Mouse (Mus musculus): ENCODE measurements at regions not wholly inside any gene's neighbourhood (a gene's known extent, or its start where the extent isn't known, plus 50 kb on each side); places are given as distances from the start of the nearest gene placed in this dataset.

DNA sequence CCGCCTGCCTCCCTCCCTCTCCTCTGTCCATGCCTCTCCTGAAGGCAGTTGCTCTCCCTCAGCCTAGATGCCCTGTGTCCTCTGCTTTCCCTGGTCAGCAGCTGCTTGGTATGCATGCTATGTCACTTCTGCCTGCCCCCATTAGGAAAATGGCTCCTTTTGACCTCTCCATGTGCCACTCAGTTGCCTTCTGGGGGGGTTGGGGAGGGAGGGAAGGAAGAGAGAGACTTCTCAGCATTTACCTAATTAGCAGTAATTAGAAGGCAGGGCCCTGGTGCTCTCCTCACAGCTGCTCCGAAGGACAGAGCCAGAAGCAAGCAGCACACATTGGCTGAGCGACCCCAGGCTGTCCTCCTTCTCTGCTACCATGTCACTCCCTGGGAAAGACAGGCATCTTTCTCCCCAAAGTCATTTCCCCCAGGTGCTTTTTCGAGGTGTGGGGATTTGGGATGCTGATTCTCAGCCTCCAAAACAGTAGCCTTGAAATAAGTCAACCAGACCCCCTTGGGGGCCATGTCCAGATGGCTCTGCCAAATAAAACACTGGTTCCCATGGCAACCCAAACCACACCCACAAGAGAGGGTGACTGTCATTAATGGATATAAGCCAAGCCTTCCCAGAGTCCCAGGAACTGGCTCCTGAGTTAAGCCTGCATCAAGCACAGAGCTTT lies 145.7 kb upstream of the Cadm1 start:
- TF ChIP-seq CTCF (IDR thresholded peaks at IDR 0.05; ENCODE audit: low read depth, low read length) (no peak), POLR2A (IDR thresholded peaks at IDR 0.05; ENCODE audit: extremely low read depth, insufficient read depth, low read length) (no peak)
